Mouse (Mus musculus): ENCODE measurements around the gene Rpl11.

DNA sequence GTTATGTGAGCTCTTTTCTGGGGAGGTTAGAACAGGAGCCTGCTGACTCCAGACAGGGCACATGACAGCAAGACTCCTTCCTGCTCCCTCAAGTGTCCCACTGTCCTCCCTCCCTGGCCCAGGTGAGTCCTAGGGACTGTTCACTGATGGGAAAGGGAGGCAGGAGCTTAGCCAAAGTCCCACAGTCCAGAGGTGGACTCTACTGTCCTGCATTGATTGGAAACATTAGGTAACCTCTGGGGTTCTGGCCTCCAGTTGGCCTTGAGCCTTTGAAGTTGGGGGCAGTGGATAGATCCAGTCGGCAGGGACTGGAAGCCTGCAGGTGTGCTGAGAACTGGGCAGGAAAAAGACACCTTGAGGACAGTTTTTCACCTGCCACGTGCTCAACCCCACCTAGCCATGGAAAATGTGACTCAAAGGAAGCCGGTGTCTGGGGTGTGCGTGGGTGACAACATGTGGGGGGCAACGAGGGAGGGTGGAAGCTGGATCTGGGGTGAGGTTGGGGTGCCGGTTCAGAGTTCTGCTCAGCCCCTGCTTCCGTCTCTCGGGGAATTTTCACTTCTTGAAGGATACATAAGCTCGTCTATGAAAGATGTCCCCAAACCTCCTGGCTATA lies 42.4 kb upstream of the Rpl11 start:
- TF ChIP-seq POLR2A (IDR thresholded peaks at IDR 0.05; ENCODE audit: borderline replicate concordance, extremely low read depth, low read depth, low read length) (no peak), CTCF (IDR thresholded peaks at IDR 0.05; ENCODE audit: insufficient read depth, low read length) (no peak)
